17 mouse cellular contexts compared by ENCODE assay signal in the genomic region with DNA sequence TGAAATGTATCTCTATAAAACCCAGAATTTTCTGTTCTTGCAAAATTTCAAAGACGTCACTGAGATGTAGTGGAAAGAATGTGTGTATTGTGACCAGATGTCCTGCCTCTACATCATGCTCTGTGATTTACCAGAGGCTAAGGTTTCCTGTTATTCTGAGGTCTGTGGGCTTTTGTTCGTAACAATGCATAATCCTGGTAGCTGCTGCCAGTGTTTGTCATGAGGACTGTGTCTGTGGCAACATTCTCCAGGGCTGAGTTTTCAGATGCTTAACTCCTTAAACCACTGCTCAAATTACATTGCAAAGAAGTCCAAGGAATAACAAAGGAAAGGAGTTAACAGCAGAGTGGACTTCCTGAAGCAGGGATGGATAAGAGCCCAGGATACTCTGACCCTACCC.
DNase-seq lines count a peak whose midpoint lies in the region; ATAC-seq and TF ChIP-seq lines count a peak whose summit lies in the region.
"Had no signal": no experiment of that assay in that cellular context is flagged by ENCODE, and none has a peak within 500 bp of the region (broad histone marks: within the 10 kb centered on the region; RNA-seq: fewer than 3 reads in every experiment).

No protein-coding gene starts in this region.

- no peak for DNase-seq in frontal cortex, postnatal 25 days (ENCODE audit: low spot score in 2 of 2)
- peak; percentile 65 for DNase-seq in kidney, postnatal 0 days (ENCODE audit: low spot score)
- DNase-seq in kidney, postnatal 36 days, result no peak
- DNase-seq in Patski (ENCODE audit: low read depth, low spot score), result peak; percentile 28
- DNase-seq in hindbrain, embryonic 11.5 days (ENCODE audit: low spot score), result no peak
- DNase-seq: adrenal gland, postnatal 25 days; cerebellum, adult 11-12 months; heart, adult 2 months; kidney, postnatal 25 days; left cerebral cortex, postnatal 4 days; liver, postnatal 0 days; lung, postnatal 4 days; thymus, adult 18-20 months had no signal

- H3K9me3 ChIP-seq in kidney, postnatal 0 days (replicated peaks; ENCODE audit: low read length), result no peaks in the 10 kb centered on the region
- H3K9me3 ChIP-seq in embryonic facial prominence, embryonic 15.5 days (replicated peaks), result no peaks in the 10 kb centered on the region
- no peaks in the 10 kb centered on the region for H3K9me3 ChIP-seq in hindbrain, embryonic 13.5 days
- no peaks in the 10 kb centered on the region for H3K9me3 ChIP-seq in hindbrain, embryonic 11.5 days (ENCODE audit: control insufficient read depth, low read length)
- H3K9me3 ChIP-seq: neural tube, embryonic 15.5 days had no signal

- H3K27ac ChIP-seq in kidney, postnatal 0 days, result no peak overlapping the region
- no peak overlapping the region for H3K27ac ChIP-seq in embryonic facial prominence, embryonic 15.5 days (replicated peaks)
- H3K27ac ChIP-seq in hindbrain, embryonic 13.5 days, result no peak overlapping the region
- no peak overlapping the region for H3K27ac ChIP-seq in hindbrain, embryonic 11.5 days (ENCODE audit: low read depth, low read length)
- H3K27ac ChIP-seq: heart, adult 2 months; neural tube, embryonic 15.5 days had no signal

- CTCF ChIA-PET in Patski (lab: Charles Lee), result no interaction called here

- POLR2A ChIA-PET in Patski (lab: Charles Lee), result no interaction called here

- no peak overlapping the region for H3K9ac ChIP-seq in kidney, postnatal 0 days (ENCODE audit: low read depth, low read length)
- no peak overlapping the region for H3K9ac ChIP-seq in embryonic facial prominence, embryonic 15.5 days
- H3K9ac ChIP-seq in hindbrain, embryonic 13.5 days, result no peak overlapping the region
- no peak overlapping the region for H3K9ac ChIP-seq in hindbrain, embryonic 11.5 days (ENCODE audit: low read depth, low read length)
- H3K9ac ChIP-seq: liver, postnatal 0 days; neural tube, embryonic 15.5 days had no signal

- no peaks in the 10 kb centered on the region for H3K36me3 ChIP-seq in kidney, postnatal 0 days (ENCODE audit: insufficient read depth, low read length)
- H3K36me3 ChIP-seq in embryonic facial prominence, embryonic 15.5 days, result no peaks in the 10 kb centered on the region
- H3K36me3 ChIP-seq in hindbrain, embryonic 13.5 days, result no peaks in the 10 kb centered on the region
- H3K36me3 ChIP-seq in hindbrain, embryonic 11.5 days (ENCODE audit: control insufficient read depth, insufficient read depth, low read length), result no peaks in the 10 kb centered on the region
- H3K36me3 ChIP-seq: neural tube, embryonic 15.5 days had no signal

- no peaks in the 10 kb centered on the region for H3K4me1 ChIP-seq in kidney, postnatal 0 days (replicated peaks; ENCODE audit: insufficient read depth, low read length)
- peaks cover 7% of the 10 kb centered on the region; the same call in 1 of the 2 replicates for H3K4me1 ChIP-seq in embryonic facial prominence, embryonic 15.5 days
- no peaks in the 10 kb centered on the region for H3K4me1 ChIP-seq in hindbrain, embryonic 13.5 days (replicated peaks)
- no peaks in the 10 kb centered on the region for H3K4me1 ChIP-seq in hindbrain, embryonic 11.5 days (replicated peaks; ENCODE audit: control insufficient read depth, insufficient read depth, low read length)

- in situ Hi-C loops in Patski (cut with MboI; ENCODE audit: low pct_unique_long_range_greater_than_20kb), result no loop called here

- no peak for TF ChIP-seq CTCF in kidney, postnatal 0 days (IDR thresholded peaks at IDR 0.05; ENCODE audit: low read depth)
- no peak for TF ChIP-seq CTCF in Patski (IDR thresholded peaks at IDR 0.05)

- H3K27me3 ChIP-seq in kidney, postnatal 0 days (ENCODE audit: insufficient read depth, low read length), result no peaks in the 10 kb centered on the region
- no peaks in the 10 kb centered on the region for H3K27me3 ChIP-seq in Patski
- H3K27me3 ChIP-seq in embryonic facial prominence, embryonic 15.5 days, result no peaks in the 10 kb centered on the region
- no peaks in the 10 kb centered on the region for H3K27me3 ChIP-seq in hindbrain, embryonic 13.5 days
- H3K27me3 ChIP-seq in hindbrain, embryonic 11.5 days (ENCODE audit: control insufficient read depth, insufficient read depth, low read length), result no peaks in the 10 kb centered on the region
- H3K27me3 ChIP-seq: neural tube, embryonic 15.5 days had no signal

- WGBS in kidney, postnatal 0 days, result 23% methylated on average over 2 of the region's 2 CpGs
- WGBS in embryonic facial prominence, embryonic 15.5 days, result 17% methylated on average over 2 of the region's 2 CpGs
- 61% methylated on average over 2 of the region's 2 CpGs for WGBS in hindbrain, embryonic 13.5 days
- 58% methylated on average over 2 of the region's 2 CpGs for WGBS in hindbrain, embryonic 11.5 days

- ATAC-seq in frontal cortex, adult (ENCODE audit: low TSS enrichment), result peak; percentile 56
- ATAC-seq in kidney, postnatal 0 days (replicated peaks; ENCODE audit: low FRiP score, low read depth), result no peak
- ATAC-seq in Patski, result no peak
- peak; percentile 82 for ATAC-seq in embryonic facial prominence, embryonic 15.5 days (ENCODE audit: insufficient number of reproducible peaks, low FRiP score, low TSS enrichment, low read depth)
- ATAC-seq in hindbrain, embryonic 13.5 days (ENCODE audit: low FRiP score), result no peak
- no peak for ATAC-seq in hindbrain, embryonic 11.5 days (ENCODE audit: low FRiP score)
- ATAC-seq: liver, postnatal 0 days had no signal

- no peak overlapping the region for H3K4me3 ChIP-seq in kidney, postnatal 0 days (replicated peaks; ENCODE audit: low read depth, low read length)
- no peak overlapping the region for H3K4me3 ChIP-seq in embryonic facial prominence, embryonic 15.5 days (replicated peaks)
- H3K4me3 ChIP-seq in hindbrain, embryonic 13.5 days, result no peak overlapping the region
- H3K4me3 ChIP-seq in hindbrain, embryonic 11.5 days (ENCODE audit: low read depth, low read length), result no peak overlapping the region
- H3K4me3 ChIP-seq: heart, adult 2 months; neural tube, embryonic 15.5 days had no signal

- H3K4me2 ChIP-seq in kidney, postnatal 0 days (ENCODE audit: low read length), result no peak overlapping the region
- H3K4me2 ChIP-seq in embryonic facial prominence, embryonic 15.5 days (replicated peaks), result no peak overlapping the region
- no peak overlapping the region for H3K4me2 ChIP-seq in hindbrain, embryonic 13.5 days
- no peak overlapping the region for H3K4me2 ChIP-seq in hindbrain, embryonic 11.5 days (replicated peaks; ENCODE audit: low read depth, low read length)
- H3K4me2 ChIP-seq: neural tube, embryonic 15.5 days had no signal

Comparison
In these comparisons a context has a peak if more than half of its experiments do, and no peak if none do; other contexts are left out.
1. DNase-seq: peak in kidney, postnatal 0 days (single experiment) and Patski (single experiment); none in frontal cortex, postnatal 25 days (0 of 2), kidney, postnatal 36 days (0 of 2) and hindbrain, embryonic 11.5 days (single experiment).
2. ATAC-seq: peak in frontal cortex, adult (single experiment) and embryonic facial prominence, embryonic 15.5 days (single experiment); none in kidney, postnatal 0 days (single experiment), Patski (single experiment), hindbrain, embryonic 13.5 days (single experiment) and hindbrain, embryonic 11.5 days (single experiment).